Mouse (Mus musculus) midbrain, embryonic 12.5 days (tissue): ENCODE measurements at regions not wholly inside any gene's neighbourhood (a gene's known extent, or its start where the extent isn't known, plus 50 kb on each side); places are given as distances from the start of the nearest gene placed in this dataset.

Experiments used
- ATAC-seq: fragments of 200-750 bp; cut with Nextera tagmentation; 2 replicates; pipeline ENCODE4 v1.8.0; 2017; ENCODE audit warnings: low read depth, moderate TSS enrichment, moderate library complexity; ENCODE audit not compliant: low FRiP score
- H3K27ac ChIP-seq: fragments of 300-500 bp; sonication (generic); replicated peaks from 2 replicates; pipeline ENCODE4 v1.5.1; 2016; ENCODE audit warnings: mild to moderate bottlenecking
- H3K27me3 ChIP-seq: fragments of 300-500 bp; sonication (generic); 2 replicates; pipeline ENCODE4 v1.6.1; 2016; ENCODE audit warnings: mild to moderate bottlenecking
- H3K36me3 ChIP-seq: fragments of 300-500 bp; sonication (generic); 2 replicates; pipeline ENCODE4 v1.6.1; 2016
- H3K4me1 ChIP-seq: fragments of 300-500 bp; sonication (generic); 2 replicates; pipeline ENCODE4 v1.6.1; 2016
- H3K4me2 ChIP-seq: fragments of 300-500 bp; sonication (generic); replicated peaks from 2 replicates; pipeline ENCODE4 v1.6.1; 2016; ENCODE audit warnings: mild to moderate bottlenecking, moderate library complexity
- H3K4me3 ChIP-seq: fragments of 300-500 bp; sonication (generic); 2 replicates; pipeline ENCODE4 v1.5.1; 2016; ENCODE audit warnings: mild to moderate bottlenecking
- H3K9ac ChIP-seq: fragments of 300-500 bp; sonication (generic); replicated peaks from 2 replicates; pipeline ENCODE4 v1.6.1; 2016; ENCODE audit warnings: mild to moderate bottlenecking, moderate library complexity
- H3K9me3 ChIP-seq: fragments of 300-500 bp; sonication (generic); 2 replicates; pipeline ENCODE4 v1.6.1; 2016; ENCODE audit warnings: mild to moderate bottlenecking
- WGBS: fragments of 180-500 bp; shearing (Covaris S2); methylation state at CpG from one replicate; pipeline ENCODE4 v1.1.7; 2016; 5-methylcytosine and 5-hydroxymethylcytosine counted together

DNA sequence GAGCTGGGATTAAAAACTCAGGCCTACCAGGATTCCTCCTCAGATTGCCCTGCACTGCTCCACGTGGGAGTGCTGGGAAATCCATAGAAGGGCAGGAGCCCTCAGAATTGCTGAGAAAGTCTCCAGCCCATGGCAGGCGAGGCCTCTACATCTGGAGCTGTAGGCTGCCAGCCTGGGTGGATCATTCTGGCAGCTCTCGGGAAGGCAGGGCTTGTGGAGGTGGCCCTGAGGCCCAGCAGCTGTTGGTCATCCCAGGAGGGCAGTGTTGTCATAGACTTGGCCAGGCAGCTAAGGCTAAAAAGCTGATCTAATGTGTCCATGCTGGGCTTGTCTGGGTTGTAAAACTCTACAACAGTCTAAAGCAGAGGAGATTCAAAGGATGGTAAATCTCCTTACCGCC, 101.6 kb upstream of the Aldh1a3 start:
- H3K9me3 ChIP-seq, result no peaks in the 10 kb centered on the region
- no peak overlapping the region for H3K27ac ChIP-seq
- no peak overlapping the region for H3K4me2 ChIP-seq
- WGBS, result 78% methylated on average over 4 of the region's 4 CpGs
- no peak for ATAC-seq
- H3K27me3 ChIP-seq, result no peaks in the 10 kb centered on the region
- no peak overlapping the region for H3K4me3 ChIP-seq
- H3K36me3 ChIP-seq, result no peaks in the 10 kb centered on the region
- H3K4me1 ChIP-seq, result no peaks in the 10 kb centered on the region
- H3K9ac ChIP-seq, result no peak overlapping the region

DNA sequence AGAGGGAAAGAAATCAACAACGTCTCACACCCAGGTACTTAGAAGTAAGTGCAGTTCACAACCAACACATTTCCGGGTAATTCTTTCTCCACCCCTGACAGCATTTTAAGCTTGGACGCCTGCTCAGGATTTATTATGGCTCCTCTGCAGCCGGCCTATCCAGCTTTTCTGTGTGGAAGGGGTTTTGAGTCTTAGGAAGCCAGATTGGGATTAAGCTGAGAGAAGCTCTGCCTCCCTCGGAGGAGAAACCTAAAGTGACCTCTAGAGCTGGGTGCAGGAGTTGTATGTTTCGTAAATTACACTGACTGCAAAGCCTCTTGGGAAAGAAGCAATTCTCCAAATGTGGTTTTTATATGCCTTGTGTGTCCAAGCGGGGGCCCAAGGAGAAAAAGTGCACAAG, 96.6 kb upstream of the Aldh1a3 start:
- no peak overlapping the region for H3K9ac ChIP-seq
- WGBS, result 65% methylated on average over 7 of the region's 7 CpGs
- no peak for ATAC-seq

DNA sequence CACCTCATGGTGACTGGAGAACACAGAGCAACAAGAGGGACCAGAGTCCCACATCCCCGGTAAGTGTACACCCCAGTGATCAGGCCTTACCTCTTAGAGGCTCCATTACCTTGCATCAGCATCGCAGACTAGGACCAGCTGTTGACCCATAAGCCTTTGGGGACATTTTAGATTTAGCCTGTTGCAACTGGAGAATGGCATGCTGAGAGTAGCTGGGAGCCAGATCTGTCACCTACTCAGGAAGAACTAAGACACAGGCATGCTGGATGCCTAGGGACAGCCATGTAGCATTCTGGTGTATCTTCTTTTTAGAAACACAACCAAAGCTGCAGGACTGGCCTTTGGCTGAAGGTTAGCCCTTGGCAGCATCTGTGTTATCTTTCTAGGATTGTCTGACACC, 94.2 kb upstream of the Aldh1a3 start:
- ATAC-seq, result no peak
- 98% methylated on average over 2 of the region's 2 CpGs for WGBS
- no peaks in the 10 kb centered on the region for H3K36me3 ChIP-seq

More for the DNA sequence above, 96.6 kb upstream of the Aldh1a3 start:
- no peaks in the 10 kb centered on the region for H3K4me1 ChIP-seq
- no peak overlapping the region for H3K27ac ChIP-seq
- H3K36me3 ChIP-seq, result no peaks in the 10 kb centered on the region
- H3K27me3 ChIP-seq, result no peaks in the 10 kb centered on the region
- H3K4me2 ChIP-seq, result no peak overlapping the region
- no peaks in the 10 kb centered on the region for H3K9me3 ChIP-seq
- no peak overlapping the region for H3K4me3 ChIP-seq

DNA sequence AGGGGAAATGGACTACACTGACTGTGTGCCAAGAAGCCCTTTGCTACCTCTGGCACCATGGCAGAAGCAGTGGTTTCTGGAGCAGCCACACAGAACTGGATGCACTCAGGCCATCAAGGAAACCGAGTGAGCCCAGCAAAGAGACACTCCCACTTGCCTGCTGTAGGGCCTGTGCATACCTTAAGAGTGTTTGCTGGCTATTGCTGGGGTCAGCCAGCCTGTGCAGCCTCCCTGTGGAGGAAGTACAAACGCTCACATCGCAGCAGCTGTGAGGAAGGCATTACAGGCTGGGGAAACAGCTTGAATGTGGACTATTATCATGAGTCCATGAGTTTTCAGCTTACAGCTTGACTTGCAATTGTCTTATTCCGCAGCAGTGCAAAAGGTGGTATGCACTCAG, 88.8 kb upstream of the Aldh1a3 start:
- 52% methylated on average over 4 of the region's 4 CpGs for WGBS
- no peaks in the 10 kb centered on the region for H3K36me3 ChIP-seq
- no peak overlapping the region for H3K4me3 ChIP-seq
- H3K9ac ChIP-seq, result no peak overlapping the region
- no peak for ATAC-seq
- H3K9me3 ChIP-seq, result peaks cover 3% of the 10 kb centered on the region; the same call in 1 of the 2 replicates
- no peak overlapping the region for H3K4me2 ChIP-seq
- no peaks in the 10 kb centered on the region for H3K27me3 ChIP-seq
- no peaks in the 10 kb centered on the region for H3K4me1 ChIP-seq
- H3K27ac ChIP-seq, result no peak overlapping the region

More for the DNA sequence above, 94.2 kb upstream of the Aldh1a3 start:
- Histone ChIP-seq H3K9ac (no peak overlapping the region), H3K4me3 (no peak overlapping the region), H3K4me1 (no peaks in the 10 kb centered on the region), H3K9me3 (no peaks in the 10 kb centered on the region), H3K4me2 (no peak overlapping the region), H3K27me3 (no peaks in the 10 kb centered on the region), H3K27ac (no peak overlapping the region)

DNA sequence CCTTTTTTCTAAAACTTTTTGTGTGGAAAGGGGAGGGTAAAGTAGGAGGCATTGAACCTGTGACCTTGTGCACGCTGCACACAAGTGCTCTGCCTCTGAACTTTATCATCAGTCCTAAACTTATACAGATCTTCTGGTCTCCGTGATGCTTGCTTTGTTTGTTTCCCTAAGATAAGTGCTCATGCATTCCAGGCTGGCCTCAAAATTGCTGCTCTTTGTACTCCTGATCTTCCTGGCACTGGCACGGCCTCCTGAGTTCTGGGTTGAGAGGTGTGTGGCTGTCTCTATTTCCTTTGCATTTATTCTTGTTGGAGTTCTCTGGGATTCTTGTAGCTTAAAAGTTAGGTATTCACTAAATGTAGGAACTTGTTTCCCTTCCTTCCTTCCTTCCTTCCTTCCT, 86.1 kb upstream of the Aldh1a3 start:
- no peaks in the 10 kb centered on the region for H3K27me3 ChIP-seq
- no peak overlapping the region for H3K4me2 ChIP-seq
- 76% methylated on average over 3 of the region's 3 CpGs for WGBS
- H3K27ac ChIP-seq, result no peak overlapping the region
- ATAC-seq, result no peak
- no peaks in the 10 kb centered on the region for H3K4me1 ChIP-seq
- no peaks in the 10 kb centered on the region for H3K36me3 ChIP-seq
- H3K4me3 ChIP-seq, result no peak overlapping the region
- no peak overlapping the region for H3K9ac ChIP-seq
- peaks cover 4% of the 10 kb centered on the region; the same call in 1 of the 2 replicates for H3K9me3 ChIP-seq

DNA sequence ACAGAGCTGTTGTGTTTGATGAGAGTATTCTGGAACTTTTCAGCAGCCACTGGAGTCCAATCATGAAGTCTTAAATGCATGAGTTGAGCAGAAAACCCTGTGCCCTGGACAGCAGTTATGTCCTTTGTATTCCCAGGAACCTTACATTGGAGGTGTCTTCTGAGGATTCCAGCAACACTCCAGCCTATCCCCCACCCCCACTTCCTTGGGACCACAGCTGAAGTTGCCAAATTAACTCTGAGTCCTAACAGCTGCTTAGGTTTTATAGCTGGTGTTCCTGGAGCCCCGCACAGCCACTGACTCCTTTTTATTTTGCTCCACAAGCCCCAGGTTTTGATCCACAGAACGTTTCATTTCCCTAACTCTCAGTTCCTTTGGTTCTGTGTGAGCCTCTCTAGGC, 78.4 kb upstream of the Aldh1a3 start:
- Histone ChIP-seq H3K9ac (no peak overlapping the region), H3K27me3 (no peaks in the 10 kb centered on the region), H3K4me3 (no peak overlapping the region), H3K36me3 (no peaks in the 10 kb centered on the region), H3K4me2 (no peak overlapping the region), H3K9me3 (peaks cover 8% of the 10 kb centered on the region), H3K4me1 (no peaks in the 10 kb centered on the region), H3K27ac (no peak overlapping the region)
- WGBS, result 76% methylated on average over 2 of the region's 2 CpGs
- ATAC-seq, result no peak

DNA sequence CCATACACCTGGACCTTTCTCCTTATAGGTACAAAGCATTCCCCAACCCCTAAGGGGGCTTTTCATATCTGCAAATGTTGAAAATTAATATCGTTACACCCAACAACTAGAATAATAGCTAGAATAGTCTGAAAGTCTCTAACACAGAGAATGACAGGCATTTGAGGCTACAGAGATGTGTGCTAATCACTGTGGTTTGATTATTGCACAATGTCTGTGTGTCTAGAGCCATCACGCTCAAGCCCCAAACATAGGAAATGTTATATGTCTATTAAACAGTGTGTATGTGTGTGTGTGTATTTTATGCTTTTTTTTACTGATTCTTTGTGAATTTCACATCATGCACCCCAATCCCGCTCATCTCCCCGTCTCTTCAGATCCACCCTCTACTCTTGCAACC, 77.2 kb upstream of the Aldh1a3 start:
- no peak overlapping the region for H3K9ac ChIP-seq
- no peak for ATAC-seq
- no peaks in the 10 kb centered on the region for H3K4me1 ChIP-seq
- no peak overlapping the region for H3K27ac ChIP-seq
- H3K4me2 ChIP-seq, result no peak overlapping the region
- H3K4me3 ChIP-seq, result no peak overlapping the region
- H3K27me3 ChIP-seq, result no peaks in the 10 kb centered on the region
- 95% methylated on average over 4 of the region's 4 CpGs for WGBS
- no peaks in the 10 kb centered on the region for H3K36me3 ChIP-seq
- peaks cover 8% of the 10 kb centered on the region for H3K9me3 ChIP-seq

DNA sequence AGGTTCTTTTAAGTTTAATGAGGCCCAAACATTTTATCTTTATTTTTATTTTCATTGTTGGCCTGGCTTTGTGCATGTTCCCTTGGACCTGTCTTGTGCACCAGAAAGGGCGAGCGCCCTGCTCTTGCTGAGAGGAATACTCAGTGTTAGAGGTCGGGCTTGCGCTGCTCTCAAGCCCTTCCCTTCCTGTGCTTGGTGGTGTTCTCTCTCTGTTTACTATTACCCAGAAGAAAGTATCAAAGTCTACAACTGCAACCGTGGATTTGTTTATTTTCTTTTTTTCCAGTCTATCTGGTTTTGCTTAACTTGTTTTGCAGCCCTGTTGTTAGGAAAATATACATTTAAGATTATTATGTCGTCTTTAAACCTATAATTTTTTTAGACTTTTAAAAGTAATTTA, 74.1 kb upstream of the Aldh1a3 start:
- Histone ChIP-seq H3K4me2 (no peak overlapping the region), H3K9ac (no peak overlapping the region), H3K9me3 (no peaks in the 10 kb centered on the region), H3K4me1 (no peaks in the 10 kb centered on the region), H3K36me3 (no peaks in the 10 kb centered on the region), H3K27me3 (no peaks in the 10 kb centered on the region), H3K27ac (no peak overlapping the region), H3K4me3 (no peak overlapping the region)
- no peak for ATAC-seq
- 80% methylated on average over 6 of the region's 6 CpGs for WGBS

DNA sequence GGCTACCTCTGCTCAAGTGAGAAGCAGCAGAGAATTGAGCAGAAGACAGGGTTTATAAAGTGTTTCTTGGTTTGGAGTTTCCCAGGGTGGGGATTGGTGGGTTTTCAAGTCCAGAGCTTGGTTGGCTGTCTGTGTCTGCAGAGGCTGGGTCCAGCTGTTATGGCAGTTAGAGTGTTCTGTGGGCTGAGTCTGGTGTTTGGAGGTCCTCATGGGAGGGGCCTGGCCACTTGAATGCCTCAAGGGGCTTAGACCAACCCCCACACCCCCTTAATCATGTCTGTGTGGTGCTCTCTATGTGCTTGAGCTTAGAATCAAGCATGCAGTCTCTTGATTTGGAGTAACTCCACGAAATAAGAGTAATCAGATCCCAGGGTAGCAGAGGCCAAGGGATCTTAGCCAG, 70.2 kb upstream of the Aldh1a3 start:
- Histone ChIP-seq H3K9ac (no peak overlapping the region), H3K4me1 (no peaks in the 10 kb centered on the region), H3K27ac (no peak overlapping the region), H3K9me3 (no peaks in the 10 kb centered on the region), H3K36me3 (no peaks in the 10 kb centered on the region), H3K4me2 (no peak overlapping the region), H3K4me3 (no peak overlapping the region), H3K27me3 (no peaks in the 10 kb centered on the region)
- 57% methylated on average over 1 of the region's 1 CpGs for WGBS
- no peak for ATAC-seq

DNA sequence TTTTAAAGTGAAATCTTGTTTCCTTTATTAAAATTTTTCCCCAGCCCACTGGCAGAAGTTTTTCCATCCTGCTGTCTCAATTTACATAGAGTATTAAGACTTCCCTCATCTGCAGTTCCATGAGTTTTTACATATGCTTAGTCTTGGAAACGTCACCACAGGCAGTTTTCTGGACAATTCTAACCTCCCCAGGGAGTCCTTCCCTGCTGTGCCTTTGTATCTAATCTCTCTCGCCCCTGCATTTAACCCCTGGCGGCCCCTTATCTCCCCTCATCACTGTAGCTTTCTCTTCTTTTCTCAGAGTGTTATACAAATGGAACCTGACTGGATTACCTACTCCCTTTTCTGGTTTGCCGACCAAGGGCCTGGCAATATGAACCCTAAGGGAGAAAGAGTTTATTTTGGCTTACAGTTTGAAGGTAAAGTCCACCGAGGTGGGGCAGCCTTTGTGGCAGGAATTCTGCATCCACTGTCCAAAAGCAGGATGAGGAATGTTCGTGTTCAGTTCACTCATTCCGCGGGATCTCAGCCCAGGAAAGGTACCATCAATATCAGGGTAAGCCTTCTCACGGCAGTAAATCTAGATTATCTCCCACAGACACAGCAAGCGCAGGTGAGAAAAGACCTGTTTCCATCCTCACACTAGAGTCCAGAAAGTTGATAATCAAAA, 66.0 kb upstream of the Aldh1a3 start:
- Histone ChIP-seq H3K9ac (no peak overlapping the region), H3K4me2 (no peak overlapping the region), H3K9me3 (no peaks in the 10 kb centered on the region), H3K36me3 (no peaks in the 10 kb centered on the region), H3K4me3 (no peak overlapping the region), H3K4me1 (no peaks in the 10 kb centered on the region), H3K27ac (no peak overlapping the region), H3K27me3 (no peaks in the 10 kb centered on the region)
- ATAC-seq, result no peak
- WGBS, result 69% methylated on average over 10 of the region's 10 CpGs

DNA sequence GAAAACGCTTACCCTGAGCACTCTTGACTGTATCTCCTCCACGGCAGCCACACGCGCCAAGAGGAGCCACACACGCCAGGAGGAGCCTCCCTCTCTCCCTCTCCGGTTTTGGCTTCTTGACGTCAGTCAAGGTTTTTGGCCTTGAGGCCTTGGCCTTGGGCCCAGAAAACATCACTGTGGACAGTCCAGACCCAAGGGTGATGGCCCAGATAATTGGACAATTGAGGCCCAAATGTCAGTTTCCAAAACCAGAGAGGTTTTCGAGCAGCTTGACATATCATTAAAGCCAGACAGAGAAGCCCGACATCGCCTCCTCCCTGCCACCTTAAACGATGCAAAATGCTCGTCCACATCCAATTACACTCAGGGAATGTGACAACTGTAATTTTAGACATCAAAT, 65.4 kb upstream of the Aldh1a3 start:
- Histone ChIP-seq H3K27ac (no peak overlapping the region), H3K9ac (no peak overlapping the region), H3K36me3 (no peaks in the 10 kb centered on the region), H3K9me3 (no peaks in the 10 kb centered on the region), H3K4me2 (no peak overlapping the region), H3K27me3 (no peaks in the 10 kb centered on the region), H3K4me1 (no peaks in the 10 kb centered on the region), H3K4me3 (no peak overlapping the region)
- 80% methylated on average over 12 of the region's 12 CpGs for WGBS
- no peak for ATAC-seq

DNA sequence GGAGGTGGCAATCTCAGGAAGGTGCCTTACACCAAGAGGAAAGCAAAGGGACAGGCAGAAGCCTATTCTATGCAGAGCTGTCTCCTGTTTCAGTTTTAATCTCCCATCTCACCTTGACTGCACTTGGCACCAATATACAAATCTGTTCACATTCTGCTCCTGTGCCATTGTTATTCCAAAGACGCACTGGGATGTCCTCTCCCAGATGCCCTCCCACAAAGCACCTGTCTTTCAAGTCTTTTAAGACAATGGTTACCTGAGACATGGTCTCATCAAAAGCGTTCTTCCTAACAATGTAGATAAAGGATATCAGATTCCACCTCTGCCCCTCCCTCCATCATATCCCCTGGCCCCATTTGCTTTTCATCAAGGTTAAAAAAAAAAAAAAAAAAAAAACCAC, 64.2 kb upstream of the Aldh1a3 start:
- H3K27ac ChIP-seq, result no peak overlapping the region
- no peaks in the 10 kb centered on the region for H3K36me3 ChIP-seq
- no peak overlapping the region for H3K4me3 ChIP-seq
- H3K4me2 ChIP-seq, result no peak overlapping the region
- 74% methylated on average over 2 of the region's 2 CpGs for WGBS
- no peaks in the 10 kb centered on the region for H3K4me1 ChIP-seq
- H3K9me3 ChIP-seq, result no peaks in the 10 kb centered on the region
- no peak for ATAC-seq
- no peaks in the 10 kb centered on the region for H3K27me3 ChIP-seq
- no peak overlapping the region for H3K9ac ChIP-seq

DNA sequence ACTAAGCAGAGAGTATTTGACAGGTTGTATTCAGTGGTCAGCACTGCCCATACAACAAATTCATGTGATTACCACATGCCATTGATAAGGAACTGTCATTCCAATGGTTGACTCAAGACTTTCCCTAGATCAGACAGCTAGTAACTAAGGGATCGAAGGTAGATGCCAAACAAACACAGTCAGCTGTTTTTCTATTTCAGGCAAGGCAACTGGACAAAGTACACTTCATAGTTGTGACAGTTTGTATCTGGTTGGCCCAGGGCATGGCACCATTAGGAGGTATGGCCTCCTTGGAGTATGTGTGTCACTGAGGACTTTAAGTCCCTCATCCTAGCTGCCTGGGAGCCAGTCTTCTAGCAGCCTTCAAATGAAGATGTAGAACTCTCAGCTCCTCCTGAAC, 62.8 kb upstream of the Aldh1a3 start:
- no peak for ATAC-seq
- no peaks in the 10 kb centered on the region for H3K36me3 ChIP-seq
- no peaks in the 10 kb centered on the region for H3K9me3 ChIP-seq
- no peaks in the 10 kb centered on the region for H3K4me1 ChIP-seq
- 97% methylated on average over 1 of the region's 1 CpGs for WGBS
- no peak overlapping the region for H3K4me3 ChIP-seq
- no peak overlapping the region for H3K9ac ChIP-seq
- H3K27ac ChIP-seq, result no peak overlapping the region
- no peaks in the 10 kb centered on the region for H3K27me3 ChIP-seq
- H3K4me2 ChIP-seq, result no peak overlapping the region
